Mouse (Mus musculus): ENCODE measurements around the gene Il17ra. TPM values are rescaled to one million over a fixed set of nuclear protein-coding genes. Genes with fewer than 3 reads are reported as not detected.

Il17ra gene
- polyA plus RNA-seq, 1 experiment, result 198 TPM

DNA sequence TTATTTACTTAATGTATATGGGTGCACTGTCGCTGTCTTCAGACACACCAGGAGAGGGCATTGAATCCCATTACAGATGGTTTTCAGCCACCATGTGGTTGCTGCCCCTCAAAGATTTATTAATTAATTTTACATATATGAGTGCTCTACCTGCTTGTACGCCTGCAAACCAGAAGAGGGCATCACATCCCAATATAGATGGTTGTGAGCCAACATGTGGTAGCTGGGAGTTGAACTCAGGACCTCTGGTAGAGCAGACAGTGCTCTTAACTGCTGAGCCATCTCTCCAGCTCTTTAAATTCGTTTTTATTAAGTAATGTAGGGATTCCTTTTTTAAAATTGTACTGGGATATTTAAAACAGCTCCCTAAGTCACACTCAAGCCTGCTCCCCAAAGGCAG, 6.2 kb downstream of the Il17ra start:
- no peak overlapping the region for H3K27ac ChIP-seq (ENCODE audit: control insufficient read depth, insufficient read depth, low read length)
- no peaks in the 10 kb centered on the region for H3K27me3 ChIP-seq (ENCODE audit: control insufficient read depth, insufficient read depth, low read length)
- peaks cover 56% of the 10 kb centered on the region for H3K4me1 ChIP-seq (replicated peaks; ENCODE audit: control insufficient read depth, insufficient read depth, low read length)
- TF ChIP-seq CTCF (IDR thresholded peaks at IDR 0.05; ENCODE audit: borderline replicate concordance, control insufficient read depth, extremely low read depth, insufficient read depth, low read length, poor library complexity), result no peak
- no peak for TF ChIP-seq POLR2A (IDR thresholded peaks at IDR 0.05; ENCODE audit: control insufficient read depth, extremely low read depth, insufficient read depth, low read length, poor library complexity)
- whole genome bisulfite sequencing, result 63% methylated on average over 3 of the region's 3 CpGs
- peaks cover 9% of the 10 kb centered on the region for H3K36me3 ChIP-seq (ENCODE audit: control insufficient read depth, insufficient read depth, low read length)
- no peak for DNase-seq
- H3K4me3 ChIP-seq (ENCODE audit: control insufficient read depth, insufficient read depth, low read length), result no peak overlapping the region

DNA sequence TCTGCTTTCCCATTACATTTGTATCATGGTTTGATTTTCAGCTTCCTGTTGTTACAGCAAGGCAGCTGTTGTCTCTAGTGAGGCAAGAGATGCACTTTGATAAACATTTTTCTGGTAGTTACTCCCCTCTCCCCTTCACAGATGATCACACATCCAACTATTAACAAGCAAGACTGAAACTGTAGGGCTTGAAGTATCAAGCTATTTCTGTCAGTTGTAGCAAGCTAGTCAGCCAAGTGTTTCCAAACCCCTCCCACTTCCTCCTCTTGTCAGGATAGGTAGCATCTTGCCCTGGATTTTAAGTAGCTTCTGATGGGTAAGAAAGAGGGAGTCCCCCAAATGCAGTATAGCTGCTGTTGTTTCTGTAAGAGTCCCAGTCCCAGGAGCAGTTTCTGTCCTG, 6.7 kb downstream of the Il17ra start:
- Histone ChIP-seq H3K4me1 (replicated peaks; ENCODE audit: control insufficient read depth, insufficient read depth, low read length) (peaks cover 54% of the 10 kb centered on the region), H3K27me3 (ENCODE audit: control insufficient read depth, insufficient read depth, low read length) (no peaks in the 10 kb centered on the region), H3K36me3 (ENCODE audit: control insufficient read depth, insufficient read depth, low read length) (peaks cover 14% of the 10 kb centered on the region), H3K27ac (ENCODE audit: control insufficient read depth, insufficient read depth, low read length) (peak overlapping the region; percentile 22; the same call in 1 of the 2 replicates), H3K4me3 (ENCODE audit: control insufficient read depth, insufficient read depth, low read length) (no peak overlapping the region)
- DNase-seq, result no peak
- TF ChIP-seq CTCF (IDR thresholded peaks at IDR 0.05; ENCODE audit: borderline replicate concordance, control insufficient read depth, extremely low read depth, insufficient read depth, low read length, poor library complexity) (no peak), POLR2A (IDR thresholded peaks at IDR 0.05; ENCODE audit: control insufficient read depth, extremely low read depth, insufficient read depth, low read length, poor library complexity) (no peak)

DNA sequence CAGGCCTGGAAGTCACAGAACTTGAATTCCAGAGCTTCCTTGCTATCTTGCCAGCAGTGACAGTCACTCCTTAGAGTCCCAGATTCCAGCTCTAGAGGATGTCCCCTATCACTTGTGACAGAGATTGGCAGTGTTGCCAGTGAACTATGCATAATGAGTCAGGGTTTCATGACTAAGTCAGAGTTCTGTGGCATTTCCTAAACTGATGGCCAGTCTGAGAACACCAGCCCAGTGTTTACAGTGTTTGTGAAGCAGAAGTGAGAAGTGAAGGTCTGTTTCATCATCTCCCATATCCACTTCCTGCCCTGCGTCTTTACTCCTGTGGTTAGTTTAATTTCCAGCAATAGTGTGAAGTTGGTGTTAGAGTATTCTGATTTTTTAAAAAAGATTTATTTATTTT, 7.6 kb downstream of the Il17ra start:
- H3K27me3 ChIP-seq (ENCODE audit: control insufficient read depth, insufficient read depth, low read length), result no peaks in the 10 kb centered on the region
- no peak for TF ChIP-seq CTCF (IDR thresholded peaks at IDR 0.05; ENCODE audit: borderline replicate concordance, control insufficient read depth, extremely low read depth, insufficient read depth, low read length, poor library complexity)
- TF ChIP-seq POLR2A (IDR thresholded peaks at IDR 0.05; ENCODE audit: control insufficient read depth, extremely low read depth, insufficient read depth, low read length, poor library complexity), result no peak
- H3K27ac ChIP-seq (ENCODE audit: control insufficient read depth, insufficient read depth, low read length), result no peak overlapping the region
- H3K36me3 ChIP-seq (ENCODE audit: control insufficient read depth, insufficient read depth, low read length), result peaks cover 23% of the 10 kb centered on the region
- H3K4me3 ChIP-seq (ENCODE audit: control insufficient read depth, insufficient read depth, low read length), result no peak overlapping the region
- DNase-seq, result no peak
- WGBS, result 6% methylated on average over 1 of the region's 1 CpGs
- peaks cover 49% of the 10 kb centered on the region for H3K4me1 ChIP-seq (replicated peaks; ENCODE audit: control insufficient read depth, insufficient read depth, low read length)

DNA sequence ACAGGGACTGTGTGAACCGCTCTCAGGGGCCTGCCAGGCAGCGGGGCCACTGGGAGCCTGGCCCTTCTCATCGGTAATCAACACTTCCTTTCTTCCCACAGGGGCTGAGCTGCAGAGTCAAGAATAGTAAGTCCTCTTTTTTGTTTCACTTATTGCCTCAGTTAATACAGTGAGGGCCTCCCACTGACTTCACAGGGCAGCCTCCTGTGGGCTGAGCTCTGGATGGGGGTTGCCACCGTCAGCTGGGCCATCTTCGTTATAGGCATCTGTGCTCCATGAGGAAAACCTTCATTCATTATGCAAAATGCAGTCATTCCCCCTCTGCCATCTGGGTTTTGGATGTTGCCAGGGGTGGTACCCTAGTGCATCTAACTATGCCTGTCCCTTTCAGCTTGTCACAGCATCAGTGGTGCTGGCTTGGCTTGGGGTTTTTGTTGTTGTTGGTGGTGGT, 9.0 kb downstream of the Il17ra start:
- Histone ChIP-seq H3K4me1 (replicated peaks; ENCODE audit: control insufficient read depth, insufficient read depth, low read length) (peaks cover 42% of the 10 kb centered on the region), H3K36me3 (ENCODE audit: control insufficient read depth, insufficient read depth, low read length) (peaks cover 36% of the 10 kb centered on the region), H3K27me3 (ENCODE audit: control insufficient read depth, insufficient read depth, low read length) (no peaks in the 10 kb centered on the region), H3K4me3 (ENCODE audit: control insufficient read depth, insufficient read depth, low read length) (no peak overlapping the region), H3K27ac (ENCODE audit: control insufficient read depth, insufficient read depth, low read length) (0 out of 2 replicates have a peak overlapping the region, but pooled peaks have one; percentile 2)
- no peak for DNase-seq
- TF ChIP-seq CTCF (IDR thresholded peaks at IDR 0.05; ENCODE audit: borderline replicate concordance, control insufficient read depth, extremely low read depth, insufficient read depth, low read length, poor library complexity), result no peak
- TF ChIP-seq POLR2A (IDR thresholded peaks at IDR 0.05; ENCODE audit: control insufficient read depth, extremely low read depth, insufficient read depth, low read length, poor library complexity), result no peak
- 20% methylated on average over 5 of the region's 5 CpGs for WGBS

DNA sequence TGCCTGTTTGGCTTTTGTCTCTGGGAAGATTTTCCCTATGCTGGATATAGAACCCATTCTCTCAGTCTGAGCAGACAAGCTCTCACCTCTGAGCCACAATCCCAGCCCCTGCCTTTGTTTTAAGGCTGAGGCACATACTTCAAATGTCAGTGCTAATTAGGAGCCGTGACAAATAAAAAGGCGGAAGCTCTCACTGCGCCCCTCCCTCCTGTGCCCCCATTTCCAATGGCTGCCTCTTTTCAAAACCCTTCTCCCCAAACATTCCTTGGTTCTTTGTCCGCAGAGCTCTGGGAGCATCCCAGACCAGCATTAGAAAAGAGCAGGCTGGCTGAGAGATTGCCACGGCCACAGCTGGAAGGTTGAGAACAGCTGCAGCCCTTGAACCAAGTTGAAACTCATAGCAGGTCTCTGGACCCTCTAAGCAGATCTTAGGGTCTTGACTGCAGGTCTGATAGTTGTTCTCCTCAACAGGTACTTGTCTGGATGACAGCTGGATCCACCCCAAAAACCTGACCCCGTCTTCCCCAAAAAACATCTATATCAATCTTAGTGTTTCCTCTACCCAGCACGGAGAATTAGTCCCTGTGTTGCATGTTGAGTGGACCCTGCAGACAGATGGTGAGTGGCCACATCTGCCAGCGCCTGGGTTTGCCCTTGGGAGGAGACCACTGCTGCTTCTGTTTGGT, 9.6 kb downstream of the Il17ra start:
- TF ChIP-seq POLR2A (IDR thresholded peaks at IDR 0.05; ENCODE audit: control insufficient read depth, extremely low read depth, insufficient read depth, low read length, poor library complexity), result no peak
- no peak for TF ChIP-seq CTCF (IDR thresholded peaks at IDR 0.05; ENCODE audit: borderline replicate concordance, control insufficient read depth, extremely low read depth, insufficient read depth, low read length, poor library complexity)
- Histone ChIP-seq H3K4me1 (replicated peaks; ENCODE audit: control insufficient read depth, insufficient read depth, low read length) (peaks cover 39% of the 10 kb centered on the region), H3K27me3 (ENCODE audit: control insufficient read depth, insufficient read depth, low read length) (no peaks in the 10 kb centered on the region), H3K36me3 (ENCODE audit: control insufficient read depth, insufficient read depth, low read length) (peaks cover 42% of the 10 kb centered on the region), H3K27ac (ENCODE audit: control insufficient read depth, insufficient read depth, low read length) (no peak overlapping the region), H3K4me3 (ENCODE audit: control insufficient read depth, insufficient read depth, low read length) (no peak overlapping the region)
- no peak for DNase-seq
- WGBS, result 64% methylated on average over 8 of the region's 8 CpGs

DNA sequence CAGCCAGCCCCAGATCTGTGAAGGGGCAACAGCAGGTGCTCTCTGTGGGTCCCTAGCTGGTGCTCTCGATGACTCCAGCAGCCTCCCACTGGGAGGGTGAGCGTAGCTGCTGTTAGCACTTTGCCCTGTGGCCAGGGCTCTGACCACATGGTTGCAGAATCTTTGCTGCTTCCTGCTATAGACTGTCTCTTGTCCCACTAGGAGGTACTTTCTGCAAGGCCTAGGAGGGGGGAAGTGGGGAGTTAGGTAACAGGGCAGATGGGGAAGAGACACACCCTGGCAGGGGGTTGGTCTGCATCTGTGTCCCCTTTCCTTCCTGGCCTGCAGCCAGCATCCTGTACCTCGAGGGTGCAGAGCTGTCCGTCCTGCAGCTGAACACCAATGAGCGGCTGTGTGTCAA, 10.4 kb downstream of the Il17ra start:
- peaks cover 31% of the 10 kb centered on the region for H3K4me1 ChIP-seq (replicated peaks; ENCODE audit: control insufficient read depth, insufficient read depth, low read length)
- H3K36me3 ChIP-seq (ENCODE audit: control insufficient read depth, insufficient read depth, low read length), result peaks cover 50% of the 10 kb centered on the region
- H3K27ac ChIP-seq (ENCODE audit: control insufficient read depth, insufficient read depth, low read length), result no peak overlapping the region
- no peak for TF ChIP-seq POLR2A (IDR thresholded peaks at IDR 0.05; ENCODE audit: control insufficient read depth, extremely low read depth, insufficient read depth, low read length, poor library complexity)
- no peak for TF ChIP-seq CTCF (IDR thresholded peaks at IDR 0.05; ENCODE audit: borderline replicate concordance, control insufficient read depth, extremely low read depth, insufficient read depth, low read length, poor library complexity)
- DNase-seq, result no peak
- H3K27me3 ChIP-seq (ENCODE audit: control insufficient read depth, insufficient read depth, low read length), result no peaks in the 10 kb centered on the region
- no peak overlapping the region for H3K4me3 ChIP-seq (ENCODE audit: control insufficient read depth, insufficient read depth, low read length)
- 33% methylated on average over 5 of the region's 5 CpGs for WGBS

Measured in thymus, adult 2 months (tissue).